Mouse (Mus musculus) thymus, postnatal 4 days (tissue): ENCODE measurements around the gene Rexo2.
"Not testable (repeated sequence)": the region's sequence is repeated elsewhere in the genome, so short reads cannot be mapped to it uniquely, and the experiment has no call there.

Source experiments
- DNase-seq: peaks from one replicate; pipeline ENCODE4 v3.0.0; 2021

Rexo2 gene

GRCm38 (mm10) chr9:48480411-48481213 lies at the start of gene Rexo2:
Gene Rexo2 (minus strand): TSS chr9:48480623.
- DNase-seq: peak; percentile 96

GRCm38 (mm10) chr9:48526520-48526919 lies 46.1 kb upstream of the Rexo2 start:
- DNase-seq: no peak

GRCm38 (mm10) chr9:48525566-48525965 lies 45.1 kb upstream of the Rexo2 start:
- DNase-seq: peak; percentile 12

DNA sequence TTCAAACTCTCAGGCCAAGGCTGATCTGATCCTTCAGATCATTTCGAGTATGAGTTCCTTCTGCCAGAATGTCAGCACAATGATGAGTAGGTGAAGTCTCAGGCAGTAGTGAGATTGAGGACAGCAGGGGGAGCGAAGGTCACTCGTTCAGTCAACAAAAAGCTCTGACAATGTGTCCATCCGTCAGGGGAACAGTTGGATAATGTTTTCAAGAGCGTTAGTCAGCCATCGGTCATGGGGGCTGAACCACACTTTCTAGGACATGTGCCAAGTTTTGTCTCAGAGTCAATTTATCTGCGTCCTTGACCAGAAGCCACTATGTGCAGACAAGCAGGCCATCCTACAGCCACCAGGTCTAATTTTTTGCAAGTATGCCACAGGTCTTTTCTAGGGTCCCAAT lies 40.0 kb upstream of the Rexo2 start:
- DNase-seq: not testable (repeated sequence)

DNA sequence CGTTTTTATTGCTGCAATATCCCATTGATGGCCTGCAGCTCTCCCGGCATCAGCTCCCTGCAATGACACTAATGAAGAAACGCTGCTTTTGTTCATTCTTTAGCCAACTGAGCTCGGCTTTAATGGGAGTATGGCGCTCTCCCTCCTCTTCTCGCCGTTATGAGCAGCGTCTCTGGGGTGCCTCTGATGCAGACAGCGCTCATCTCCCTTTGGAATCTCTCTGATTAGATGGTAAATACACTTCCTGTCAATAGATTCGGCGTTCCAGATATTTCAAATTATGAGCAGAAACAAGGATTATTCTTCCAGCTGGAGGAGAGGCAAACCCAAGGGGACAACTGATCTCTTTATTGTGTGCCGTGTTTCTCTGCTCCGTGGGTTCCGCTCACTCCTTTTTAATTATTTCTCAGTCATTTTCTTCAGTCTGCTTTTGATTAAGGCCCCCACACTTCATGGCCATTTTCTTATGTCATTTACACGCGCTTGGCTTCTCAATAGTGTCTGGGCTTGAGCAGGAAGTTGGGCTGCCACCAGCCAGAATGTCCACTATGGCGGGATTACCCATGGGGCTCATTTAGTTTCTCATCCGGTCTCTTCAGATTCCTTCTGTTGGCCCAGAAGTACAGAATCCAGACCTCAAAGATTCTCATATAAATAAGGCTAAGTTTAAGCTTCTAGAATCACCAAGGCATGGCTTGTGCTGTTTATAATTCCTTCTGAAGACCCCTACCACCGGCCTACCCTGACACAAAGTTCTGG lies 37.1 kb upstream of the Rexo2 start:
- DNase-seq: no peak

DNA sequence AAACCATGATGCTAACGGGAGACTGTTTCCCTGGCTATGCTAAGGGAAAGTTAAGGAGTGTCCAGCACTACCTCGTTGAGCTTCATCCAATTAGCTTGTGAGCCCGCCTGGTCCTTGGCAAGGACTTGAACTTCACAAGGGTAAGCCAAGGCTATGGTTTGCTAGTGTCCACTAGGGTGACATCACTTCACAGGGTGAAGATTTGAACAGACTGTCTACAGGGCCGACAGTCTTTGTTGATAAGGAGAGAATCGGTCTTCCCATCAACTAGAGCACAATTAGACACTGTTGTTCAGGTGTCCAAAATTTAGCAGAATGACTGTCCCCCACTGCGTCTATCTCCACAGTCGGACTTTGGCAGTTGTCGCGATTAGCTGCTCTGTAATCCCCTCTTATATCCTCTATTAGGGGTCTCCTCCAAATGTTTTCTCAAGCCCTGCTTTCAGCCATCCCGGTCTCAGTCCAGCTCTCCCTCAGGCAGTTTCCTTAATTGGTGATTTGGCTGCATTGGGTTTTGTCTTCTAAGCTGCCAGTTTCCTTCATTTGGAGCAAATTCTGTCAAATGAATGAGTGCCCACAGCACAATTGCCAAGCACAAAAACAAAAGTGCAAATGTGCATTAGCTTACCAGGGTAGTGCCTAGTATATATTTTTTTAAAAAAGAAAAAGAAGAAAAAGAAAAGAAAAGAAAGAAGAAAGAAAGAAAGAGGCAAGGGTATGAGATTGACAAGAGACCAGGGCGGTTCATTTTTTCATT lies 36.4 kb upstream of the Rexo2 start:
- no peak for DNase-seq

GRCm38 (mm10) chr9:48515332-48515731 lies 34.9 kb upstream of the Rexo2 start:
- no peak for DNase-seq

GRCm38 (mm10) chr9:48510134-48510533 lies 29.7 kb upstream of the Rexo2 start:
- no peak for DNase-seq

DNA sequence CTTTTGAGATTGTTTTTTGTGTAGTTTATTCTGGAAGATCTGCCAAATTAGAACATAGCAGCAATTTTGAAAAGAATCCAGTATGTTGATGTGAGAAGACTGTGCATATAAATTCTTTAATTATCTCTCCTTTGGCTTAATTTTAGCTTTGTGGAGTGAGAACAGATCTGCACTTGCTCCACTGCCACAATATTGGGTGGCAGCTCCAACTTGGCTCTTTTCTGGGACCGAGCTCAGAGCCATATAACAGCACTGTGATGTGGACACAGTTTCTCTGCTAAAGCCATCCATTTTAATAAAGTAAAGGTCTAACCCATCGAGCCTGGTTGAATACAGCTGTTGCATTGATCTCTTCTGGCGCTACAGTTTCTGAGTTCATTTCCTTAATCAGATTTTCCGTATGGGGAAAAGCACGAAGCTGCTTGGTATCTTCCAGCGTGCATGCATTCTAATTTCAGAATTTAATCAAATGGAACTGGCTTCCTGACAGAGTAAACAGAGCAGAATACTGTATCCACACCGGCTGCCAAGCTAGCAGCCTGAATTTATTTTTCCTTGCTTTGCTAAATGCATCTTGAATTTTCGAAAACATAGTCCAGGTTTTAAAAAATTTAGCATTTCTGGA lies 24.4 kb upstream of the Rexo2 start:
- DNase-seq: no peak

DNA sequence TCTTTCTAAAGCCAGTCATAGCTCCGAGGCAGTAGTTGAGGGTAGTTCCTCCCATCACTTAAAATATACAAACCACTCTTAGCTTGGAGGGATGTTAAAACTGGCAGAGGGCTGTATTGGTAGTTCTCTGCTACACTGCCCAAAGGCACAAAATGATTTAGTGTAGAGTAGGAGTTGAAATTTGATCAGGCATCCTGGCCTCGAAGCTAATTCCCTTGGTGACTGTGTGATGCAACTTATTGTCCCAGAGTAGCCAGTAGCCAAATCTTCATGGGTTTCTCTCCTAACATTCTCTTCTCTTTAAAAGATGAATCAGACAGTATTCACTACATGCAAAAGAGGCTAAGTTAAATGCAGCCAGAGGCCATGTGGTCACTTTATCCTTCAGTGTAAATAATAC lies 22.6 kb upstream of the Rexo2 start:
- DNase-seq: no peak

GRCm38 (mm10) chr9:48501192-48501591 lies 20.8 kb upstream of the Rexo2 start:
- DNase-seq: no peak

DNA sequence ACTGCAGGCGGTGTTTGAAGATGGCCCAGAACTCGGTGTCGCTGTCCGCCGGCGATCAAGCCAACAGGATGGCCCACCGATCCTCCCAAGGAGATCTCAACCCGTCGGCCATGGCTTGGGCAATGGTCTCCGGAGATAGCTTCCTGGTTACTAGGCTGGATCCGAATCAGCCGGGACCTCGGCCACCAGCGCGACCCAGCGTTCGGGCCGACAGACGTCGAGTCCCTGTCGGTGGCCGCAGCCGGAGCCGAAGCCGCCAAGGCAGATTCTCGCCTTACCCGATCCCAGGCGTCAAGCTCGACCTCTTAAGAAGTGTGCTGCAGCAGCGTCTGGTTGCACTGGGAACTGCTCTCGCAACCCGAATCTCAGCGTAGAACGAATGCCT lies 15.1 kb upstream of the Rexo2 start:
- peak; percentile 72 for DNase-seq

- peak; percentile 94 for DNase-seq
Observed at GRCm38 (mm10) chr9:48494817-48495547, 14.6 kb upstream of the Rexo2 start, which contains the start of the genes Rbm7 and Gm5617. Gene Rbm7 (minus strand): TSS chr9:48495299. Gene Gm5617 (plus strand): TSS chr9:48495442.

DNA sequence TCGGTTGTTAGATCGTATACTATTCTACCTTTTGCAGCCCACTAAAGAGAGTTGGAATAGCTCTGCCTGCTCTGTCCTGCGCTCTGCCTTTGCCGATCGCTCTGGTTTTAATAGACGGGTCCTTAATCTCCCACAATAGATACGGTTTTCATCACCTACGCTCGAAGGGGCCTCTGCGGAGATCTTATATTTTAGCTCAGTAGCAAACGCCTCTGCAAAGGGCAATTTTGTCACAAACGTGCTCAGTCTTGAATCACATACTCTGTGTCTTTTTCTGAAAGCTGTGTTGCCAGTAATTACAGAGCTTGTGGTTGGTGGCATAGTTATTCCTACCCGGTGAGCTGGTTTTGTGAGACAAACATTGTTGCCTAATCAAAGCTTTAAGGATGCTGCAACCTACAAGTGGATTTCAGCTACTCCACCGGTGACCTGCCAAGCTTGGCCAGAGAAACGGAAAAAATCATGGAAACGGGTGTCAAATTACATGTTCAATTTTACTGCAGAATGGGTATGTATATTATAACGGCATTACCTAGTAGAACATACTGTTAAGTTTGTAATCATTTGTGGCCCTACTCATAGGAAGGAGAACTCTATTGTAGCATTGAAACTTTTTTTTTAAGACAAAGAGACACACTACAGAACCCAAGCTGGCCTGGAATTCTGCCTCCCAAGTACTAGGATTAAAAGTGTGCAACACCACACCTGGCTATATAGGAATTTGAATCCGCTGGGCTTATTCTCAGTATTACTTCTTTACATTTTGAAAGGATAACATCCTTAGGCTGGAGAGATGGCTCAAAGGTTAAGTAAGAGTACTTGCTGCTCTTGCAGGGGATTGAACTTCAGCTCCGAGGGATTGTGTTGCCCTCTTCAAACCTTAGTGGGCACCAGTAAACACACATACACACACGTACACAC lies 1.1 kb upstream of the Rexo2 start:
- DNase-seq: no peak

DNA sequence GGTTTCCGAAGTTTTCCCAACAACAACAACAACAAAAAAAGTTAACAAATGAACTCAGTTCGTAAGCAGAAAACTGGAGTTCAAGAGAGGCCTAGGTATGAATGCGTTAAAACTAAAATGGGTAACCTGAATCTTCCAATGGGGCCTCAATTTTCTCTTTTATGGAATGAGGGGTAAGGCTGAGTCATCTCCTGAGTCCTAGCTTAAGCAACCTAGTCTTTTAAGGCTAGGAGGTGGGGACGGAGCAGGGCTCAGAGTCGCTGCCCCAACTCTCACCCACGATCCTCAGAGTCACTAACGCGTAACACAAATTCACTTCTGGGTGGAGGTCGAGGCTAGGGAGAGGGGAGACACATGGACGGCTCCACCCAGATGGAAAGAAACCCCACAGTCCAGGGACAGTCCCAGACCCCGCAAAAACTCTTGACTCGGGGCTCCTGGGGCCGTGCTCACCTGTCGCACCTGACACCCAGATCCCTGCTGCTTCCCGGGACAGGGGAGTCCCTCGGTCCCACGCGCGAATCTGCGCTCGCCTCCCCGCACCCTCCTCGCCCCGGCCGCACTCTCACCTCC lies 499 bp downstream of the Rexo2 start:
- DNase-seq: no peak

DNA sequence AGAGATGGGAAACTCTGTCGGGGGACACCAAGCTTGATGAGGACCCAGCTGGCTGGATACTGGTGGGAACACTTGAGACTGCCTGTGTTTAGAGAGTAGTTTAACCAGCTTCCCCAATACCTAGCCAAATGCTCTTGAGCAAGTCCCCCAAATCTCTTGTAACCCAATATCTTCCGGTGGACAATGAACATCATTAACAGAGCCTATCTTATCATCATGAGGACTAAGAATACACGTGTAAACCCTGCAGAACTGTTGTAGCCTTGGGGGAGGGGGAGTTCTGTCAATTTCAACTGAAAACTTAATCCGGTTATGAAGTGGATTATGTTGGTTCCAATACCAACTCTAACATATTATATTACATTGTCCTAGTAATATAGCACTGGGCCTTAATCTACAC lies 1.6 kb downstream of the Rexo2 start:
- no peak for DNase-seq

DNA sequence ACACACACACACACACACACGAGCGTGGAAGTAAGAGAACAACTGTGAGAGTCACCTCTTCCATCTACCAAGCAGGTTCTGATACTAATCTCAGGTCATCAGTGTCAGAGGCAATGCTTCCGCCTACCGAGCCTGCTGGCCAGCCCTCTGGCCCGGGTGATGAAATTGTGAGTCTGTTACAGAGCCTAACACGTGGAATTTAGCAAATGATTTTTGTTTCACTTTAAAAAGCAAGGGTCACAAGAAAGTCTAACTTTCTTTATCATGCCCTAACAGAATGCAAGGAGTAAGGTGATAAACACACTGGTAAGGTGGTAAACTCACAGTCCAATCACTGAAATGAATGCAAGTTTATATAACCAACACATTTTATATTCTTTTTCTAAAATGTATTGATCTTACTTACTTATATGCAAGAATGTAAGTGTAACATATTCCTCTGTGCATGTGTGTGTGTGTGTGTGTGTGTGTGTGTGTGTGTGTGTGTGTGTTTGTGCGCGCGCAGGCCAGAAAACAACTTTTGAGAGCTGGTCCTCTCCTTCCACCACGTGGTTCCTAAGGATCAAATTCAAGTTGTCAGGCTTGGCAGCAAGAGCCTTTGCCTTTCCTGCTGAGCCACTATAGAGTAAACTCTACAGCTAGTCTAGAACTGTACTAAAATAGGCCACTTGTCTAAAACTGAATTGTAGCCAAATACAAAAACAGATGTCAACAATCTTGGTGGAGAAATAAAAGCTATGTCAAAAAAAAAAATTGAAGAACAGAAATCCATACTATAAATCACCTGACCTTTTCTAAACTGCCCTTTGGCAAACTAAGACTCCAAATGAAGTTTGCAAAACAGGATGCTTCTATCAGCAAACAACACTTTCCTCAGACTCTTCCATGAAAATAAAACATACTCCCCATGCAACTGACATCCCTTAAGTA lies 3.9 kb downstream of the Rexo2 start:
- no peak for DNase-seq

DNA sequence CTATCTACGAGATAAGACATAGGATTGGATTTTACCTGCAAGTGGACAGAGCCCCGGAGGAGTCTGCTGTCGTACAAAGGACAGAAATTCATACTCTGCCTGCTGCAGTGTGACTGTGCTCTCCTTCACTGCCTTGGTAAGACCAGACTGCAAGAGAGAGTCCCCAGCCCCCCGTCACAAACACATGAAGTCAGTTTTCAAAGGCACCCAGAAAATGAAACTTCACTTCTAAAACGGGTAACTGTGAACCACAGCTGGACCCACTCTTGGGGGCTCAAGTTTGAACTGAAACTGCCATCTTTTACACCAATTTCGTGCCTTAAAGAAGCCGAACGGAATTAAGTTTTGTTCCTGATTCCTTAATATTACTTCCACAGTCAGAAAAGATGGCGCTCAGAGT lies 6.1 kb downstream of the Rexo2 start:
- DNase-seq: no peak

GRCm38 (mm10) chr9:48473131-48473530 lies 7.3 kb downstream of the Rexo2 start:
- DNase-seq: no peak
